Mouse (Mus musculus) stomach, postnatal 0 days (tissue): Measurements from ENCODE around the gene Mmp28.
A peak's percentile ranks its signal among the peaks of the same experiment; 100 is the strongest.

Experiments used
- CTCF ChIP-seq: IDR thresholded peaks from 2 replicates; pipeline ENCODE4 v1.5.1; 2016; ENCODE audit warnings: antibody characterized with exemption, low read depth, mild to moderate bottlenecking, moderate library complexity
- EP300 ChIP-seq: optimal IDR thresholded peaks from 2 replicates; pipeline ENCODE3; 2016; ENCODE audit warnings: antibody characterized with exemption

- TF ChIP-seq CTCF (no peak), EP300 (peak; percentile 52)
These were observed 8.3 kb downstream of the Mmp28 start for GRCm38 (mm10) chr11:83454548-83454947.
